Mouse (Mus musculus): ENCODE measurements at regions not wholly inside any gene's neighbourhood (a gene's known extent, or its start where the extent isn't known, plus 50 kb on each side); places are given as distances from the start of the nearest gene placed in this dataset.
"Not testable (repeated sequence)": the region's sequence is repeated elsewhere in the genome, so short reads cannot be mapped to it uniquely, and the experiment has no call there.

GRCm38 (mm10) chrX:50602461-50602875 is 174.2 kb upstream of the Olfr1324 start:
- peak; percentile 61 for DNase-seq

- DNase-seq, result peak; percentile 87
Observed at GRCm38 (mm10) chrX:50600262-50600661, 172.0 kb upstream of the Olfr1324 start.

- DNase-seq, result peak; percentile 76
Observed at GRCm38 (mm10) chrX:50599780-50600179, 171.5 kb upstream of the Olfr1324 start.

GRCm38 (mm10) chrX:50597626-50598025 is 169.3 kb upstream of the Olfr1324 start:
- peak; percentile 37 for DNase-seq

- DNase-seq, result peak; percentile 70
Observed at GRCm38 (mm10) chrX:50597105-50597504, 168.8 kb upstream of the Olfr1324 start.

- not testable (repeated sequence) for DNase-seq
Observed at GRCm38 (mm10) chrX:50594976-50595375, 166.7 kb upstream of the Olfr1324 start.

GRCm38 (mm10) chrX:50591477-50591876 is 163.2 kb upstream of the Olfr1324 start:
- DNase-seq, result peak; percentile 57

- peak; percentile 71 for DNase-seq
Observed at GRCm38 (mm10) chrX:50590673-50591341, 162.5 kb upstream of the Olfr1324 start.

GRCm38 (mm10) chrX:50588892-50589291 is 160.6 kb upstream of the Olfr1324 start:
- DNase-seq, result no peak

- DNase-seq, result peak; percentile 70
Observed at GRCm38 (mm10) chrX:50583741-50584580, 155.7 kb upstream of the Olfr1324 start.

- DNase-seq, result peak; percentile 65
Observed at GRCm38 (mm10) chrX:50580200-50580599, 151.9 kb upstream of the Olfr1324 start.

GRCm38 (mm10) chrX:50576824-50577223 is 148.5 kb upstream of the Olfr1324 start:
- peak; percentile 73 for DNase-seq

- peak; percentile 74 for DNase-seq
Observed at GRCm38 (mm10) chrX:50572191-50573095, 144.1 kb upstream of the Olfr1324 start.

GRCm38 (mm10) chrX:50569087-50569486 is 140.8 kb upstream of the Olfr1324 start:
- peak; percentile 38 for DNase-seq

GRCm38 (mm10) chrX:50566345-50566744 is 138.0 kb upstream of the Olfr1324 start:
- DNase-seq, result peak; percentile 80

GRCm38 (mm10) chrX:50565031-50565430 is 136.7 kb upstream of the Olfr1324 start:
- not testable (repeated sequence) for DNase-seq

- peak; percentile 34 for DNase-seq
Observed at GRCm38 (mm10) chrX:50560915-50561314, 132.6 kb upstream of the Olfr1324 start.

- DNase-seq, result peak; percentile 58
Observed at GRCm38 (mm10) chrX:50550297-50550696, 122.0 kb upstream of the Olfr1324 start.

- DNase-seq, result peak; percentile 75
Observed at GRCm38 (mm10) chrX:50549713-50550112, 121.4 kb upstream of the Olfr1324 start.

GRCm38 (mm10) chrX:50537785-50538159 is 109.5 kb upstream of the Olfr1324 start:
- DNase-seq, result not testable (repeated sequence)

- peak; percentile 35 for DNase-seq
Observed at GRCm38 (mm10) chrX:50537122-50537784, 109.0 kb upstream of the Olfr1324 start.

- no peak for DNase-seq
Observed at GRCm38 (mm10) chrX:50504047-50504446, 75.7 kb upstream of the Olfr1324 start.
